Mouse (Mus musculus) MEL (cell line): ENCODE data around the gene Tapbp. TPM values are rescaled to one million over a fixed set of nuclear protein-coding genes. Genes with fewer than 3 reads are reported as not detected.
A peak's percentile ranks its signal among the peaks of the same experiment; 100 is the strongest.

Experiments
- DNase-seq: peaks from one replicate; pipeline ENCODE4 v3.0.0; 2011; ENCODE audit warnings: low read depth, low spot score
- H3K27ac ChIP-seq: 2 replicates; pipeline ENCODE4 v1.5.1; 2012; ENCODE audit warnings: low read depth, mild to moderate bottlenecking, control low read depth, low read length, moderate library complexity; ENCODE audit not compliant: control insufficient read depth
- H3K27me3 ChIP-seq, 2 experiments: fragments of 150-350 bp in 1 of 2; sonication (generic) in 1 of 2; 2 replicates each; pipeline ENCODE4 v1.6.1; 2012; ENCODE audit warnings: low read length in 2 of 2, mild to moderate bottlenecking in 2 of 2, improper control_type of control experiment in 1 of 2, moderate library complexity in 1 of 2; ENCODE audit not compliant: insufficient read depth in 2 of 2, control insufficient read depth in 1 of 2
- H3K36me3 ChIP-seq, 2 experiments: 2 replicates each; pipeline ENCODE4 v1.6.1; 2012 to 2014; ENCODE audit warnings: low read length in 2 of 2, improper control_type of control experiment in 1 of 2, inconsistent platforms in 1 of 2, mild to moderate bottlenecking in 1 of 2; ENCODE audit not compliant: insufficient read depth in 2 of 2, control insufficient read depth in 1 of 2
- H3K4me1 ChIP-seq, 2 experiments: fragments of 150-350 bp in 1 of 2; sonication (generic) in 1 of 2; 2 replicates each; pipeline ENCODE4 v1.6.1; 2012; ENCODE audit warnings: low read length in 2 of 2, improper control_type of control experiment in 1 of 2, mild to moderate bottlenecking in 1 of 2; ENCODE audit not compliant: insufficient read depth in 2 of 2, control insufficient read depth in 1 of 2
- H3K4me3 ChIP-seq, 2 experiments: fragments of 150-350 bp in 1 of 2; sonication (generic) in 1 of 2; 2 replicates each; pipeline ENCODE4 v1.5.1; 2012; ENCODE audit warnings: low read depth in 2 of 2, low read length in 2 of 2, mild to moderate bottlenecking in 2 of 2, moderate library complexity in 2 of 2, control low read depth in 1 of 2, improper control_type of control experiment in 1 of 2; ENCODE audit not compliant: control insufficient read depth in 1 of 2, insufficient read depth in 1 of 2
- H3K79me2 ChIP-seq: 2 replicates; pipeline ENCODE4 v1.6.1; 2012; ENCODE audit warnings: mild to moderate bottlenecking, low read length, moderate library complexity; ENCODE audit not compliant: control insufficient read depth, poor library complexity, insufficient read depth
- H3K9ac ChIP-seq: 2 replicates; pipeline ENCODE4 v1.6.1; 2012; ENCODE audit warnings: low read depth, mild to moderate bottlenecking, control low read depth, low read length, moderate library complexity; ENCODE audit not compliant: control insufficient read depth, poor library complexity, severe bottlenecking
- H3K9me3 ChIP-seq: fragments of 150-350 bp; sonication (generic); replicated peaks from 2 replicates; pipeline ENCODE4 v1.6.1; 2012; ENCODE audit warnings: mild to moderate bottlenecking, low read length, improper control_type of control experiment, moderate library complexity; ENCODE audit not compliant: insufficient read depth
- BHLHE40 ChIP-seq: IDR thresholded peaks from 2 replicates; pipeline ENCODE4 v1.6.1; 2012; ENCODE audit warnings: low read depth, mild to moderate bottlenecking, inconsistent platforms, low read length, improper control_type of control experiment, borderline replicate concordance
- CTCF ChIP-seq, 3 experiments: IDR thresholded peaks in 2 of 3; conservative IDR thresholded peaks in 1 of 3; 2 replicates each; pipeline ENCODE4 v1.5.1; 2011 to 2012; ENCODE audit warnings: low read length in 3 of 3, low read depth in 2 of 3, mild to moderate bottlenecking in 2 of 3, improper control_type of control experiment in 1 of 3, inconsistent platforms in 1 of 3, mixed read lengths in 1 of 3, moderate library complexity in 1 of 3; ENCODE audit not compliant: control insufficient read depth in 1 of 3, insufficient read depth in 1 of 3, poor library complexity in 1 of 3, severe bottlenecking in 1 of 3
- ELF1 ChIP-seq: IDR thresholded peaks from 2 replicates; pipeline ENCODE4 v1.6.1; 2014; ENCODE audit warnings: low read depth, mild to moderate bottlenecking, inconsistent platforms, low read length, improper control_type of control experiment, moderate library complexity
- EP300 ChIP-seq, 2 experiments: IDR thresholded peaks; 2 replicates each; pipeline ENCODE4 v1.6.1; 2011; ENCODE audit warnings: improper control_type of control experiment in 2 of 2, low read length in 2 of 2, low read depth in 1 of 2, mild to moderate bottlenecking in 1 of 2
- HCFC1 ChIP-seq: IDR thresholded peaks from 2 replicates; pipeline ENCODE4 v1.6.1; 2012; ENCODE audit warnings: low read depth, mild to moderate bottlenecking, inconsistent platforms, low read length, improper control_type of control experiment, moderate library complexity
- JUND ChIP-seq: IDR thresholded peaks from 2 replicates; pipeline ENCODE4 v1.6.1; 2011; ENCODE audit warnings: low read depth, mild to moderate bottlenecking, improper control_type of control experiment, low read length
- MAFK ChIP-seq: IDR thresholded peaks from 2 replicates; pipeline ENCODE4 v1.6.1; 2011; ENCODE audit warnings: low read depth, mild to moderate bottlenecking, low read length, improper control_type of control experiment, borderline replicate concordance
- MAX ChIP-seq: IDR thresholded peaks from 2 replicates; pipeline ENCODE4 v1.6.1; 2011; ENCODE audit warnings: low read length, improper control_type of control experiment
- MAZ ChIP-seq: IDR thresholded peaks from 2 replicates; pipeline ENCODE4 v1.6.1; 2012; ENCODE audit warnings: low read depth, mild to moderate bottlenecking, inconsistent platforms, low read length, improper control_type of control experiment
- MEF2A ChIP-seq: IDR thresholded peaks from 2 replicates; pipeline ENCODE4 v1.6.1; 2014; ENCODE audit warnings: low read depth, mild to moderate bottlenecking, inconsistent platforms, low read length, improper control_type of control experiment; ENCODE audit not compliant: poor library complexity, insufficient replicate concordance, severe bottlenecking; ENCODE audit errors: extremely low read depth
- MYB ChIP-seq: IDR thresholded peaks from 2 replicates; pipeline ENCODE4 v1.6.1; 2011; ENCODE audit warnings: mild to moderate bottlenecking, low read depth, low read length, improper control_type of control experiment
- NELFE ChIP-seq: IDR thresholded peaks from 2 replicates; pipeline ENCODE4 v1.6.1; 2011; ENCODE audit warnings: low read depth, low read length, improper control_type of control experiment
- NRF1 ChIP-seq: IDR thresholded peaks from 2 replicates; pipeline ENCODE4 v1.6.1; 2014; ENCODE audit warnings: low read depth, mild to moderate bottlenecking, inconsistent platforms, low read length, improper control_type of control experiment, moderate library complexity; ENCODE audit not compliant: poor library complexity, insufficient read depth, severe bottlenecking
- RAD21 ChIP-seq: IDR thresholded peaks from 2 replicates; pipeline ENCODE4 v1.6.1; 2011; ENCODE audit warnings: mild to moderate bottlenecking, low read depth, low read length, improper control_type of control experiment
- RCOR1 ChIP-seq: IDR thresholded peaks from 2 replicates; pipeline ENCODE4 v1.6.1; 2012; ENCODE audit warnings: low read depth, mild to moderate bottlenecking, inconsistent platforms, low read length, improper control_type of control experiment
- SIN3A ChIP-seq: IDR thresholded peaks from 2 replicates; pipeline ENCODE4 v1.6.1; 2012; ENCODE audit warnings: low read length, improper control_type of control experiment, inconsistent platforms
- TCF12 ChIP-seq: IDR thresholded peaks from 2 replicates; pipeline ENCODE4 v1.6.1; 2014; ENCODE audit warnings: low read depth, mild to moderate bottlenecking, inconsistent platforms, low read length, improper control_type of control experiment, moderate library complexity
- USF2 ChIP-seq, 2 experiments: IDR thresholded peaks; 2 replicates each; pipeline ENCODE4 v1.6.1; 2011 to 2012; ENCODE audit warnings: improper control_type of control experiment in 2 of 2, low read length in 2 of 2, borderline replicate concordance in 1 of 2, inconsistent platforms in 1 of 2, low read depth in 1 of 2, mild to moderate bottlenecking in 1 of 2; ENCODE audit not compliant: insufficient read depth in 1 of 2
- ZC3H11A ChIP-seq: IDR thresholded peaks from 2 replicates; pipeline ENCODE4 v1.6.1; 2012; ENCODE audit warnings: low read depth, mild to moderate bottlenecking, inconsistent platforms, low read length, improper control_type of control experiment
- ZKSCAN1 ChIP-seq: IDR thresholded peaks from 2 replicates; pipeline ENCODE4 v1.6.1; 2012; ENCODE audit warnings: low read depth, mild to moderate bottlenecking, inconsistent platforms, low read length, improper control_type of control experiment, moderate library complexity
- ZMIZ1 ChIP-seq: IDR thresholded peaks from 2 replicates; pipeline ENCODE4 v1.6.1; 2012; ENCODE audit warnings: low read depth, mild to moderate bottlenecking, inconsistent platforms, low read length, improper control_type of control experiment, moderate library complexity
- ZNF384 ChIP-seq: IDR thresholded peaks from 2 replicates; pipeline ENCODE4 v1.6.1; 2012; ENCODE audit warnings: low read depth, mild to moderate bottlenecking, inconsistent platforms, low read length, improper control_type of control experiment
- polyA plus RNA-seq, 2 experiments: library from polyadenylated mRNA; stranded (reverse) in 1 of 2; unstranded in 1 of 2; fragments of >175 nt in 1 of 2; fragments of >200 nt in 1 of 2; gene quantifications; 2 replicates each; pipeline versions ENCODE4 v1.2.1 to v1.2.4; 2012; ENCODE audit warnings: low replicate concordance in 2 of 2, low read depth in 1 of 2; ENCODE audit not compliant: insufficient read length in 2 of 2, insufficient read depth in 1 of 2, missing spikeins in 1 of 2
- total RNA-seq: library from RNA; depleted of rRNA; stranded (reverse); fragments of 300-350 nt; gene quantifications from 2 replicates; pipeline ENCODE4 v1.2.3, GENCODE M21; 2012

The Tapbp gene
- total and polyA plus RNA-seq, 3 experiments = 24.3 to 33.3 TPM; not detected in 1

GRCm38 (mm10) chr17:33920282-33921097 is 4.8 kb downstream of the Tapbp start (continued):
- TF ChIP-seq ZMIZ1 = no peak
- peak; percentile 66 for TF ChIP-seq RAD21
- no peak for TF ChIP-seq NRF1
- TF ChIP-seq ZC3H11A = peak; percentile 31
- TF ChIP-seq SIN3A = peak; percentile 82
- 0 out of 2 replicates have a peak, but pooled peaks have one; percentile 47 for TF ChIP-seq JUND
- TF ChIP-seq USF2 (IDR thresholded peaks at IDR 0.05; ENCODE audit: borderline replicate concordance in 1 of 2, insufficient read depth in 1 of 2, low read depth in 1 of 2, low read length in 2 of 2) = no peak
- peak; percentile 59; the same call in 1 of the 2 replicates for TF ChIP-seq MAX
- peak; percentile 17; the same call in 1 of the 2 replicates for TF ChIP-seq ZNF384
- TF ChIP-seq EP300 (IDR thresholded peaks at IDR 0.05; ENCODE audit: low read depth in 1 of 2, low read length in 2 of 2) = peak in 1 of 2 experiments; percentile 27; a peak in 1 of 4 replicates
- no peak for TF ChIP-seq RCOR1
- TF ChIP-seq MYB = no peak
- peak; percentile 48; the same call in 1 of the 2 replicates for TF ChIP-seq HCFC1
- TF ChIP-seq ZKSCAN1 = no peak
- TF ChIP-seq TCF12 = peak; percentile 24; the same call in 1 of the 2 replicates
- TF ChIP-seq ELF1 = no peak
- TF ChIP-seq MEF2A = no peak

- no peak overlapping the region for H3K4me3 ChIP-seq
These were observed 5.7 kb downstream of the Tapbp start for GRCm38 (mm10) chr17:33921361-33921760.

More at GRCm38 (mm10) chr17:33921361-33921760, 5.7 kb downstream of the Tapbp start:
- peaks cover 7% of the 10 kb centered on the region for H3K79me2 ChIP-seq
- H3K9ac ChIP-seq = no peak overlapping the region
- H3K27me3 ChIP-seq = no peaks in the 10 kb centered on the region
- no peaks in the 10 kb centered on the region for H3K9me3 ChIP-seq
- H3K27ac ChIP-seq = no peak overlapping the region
- TF ChIP-seq MEF2A = no peak
- no peak for TF ChIP-seq ELF1
- no peak for TF ChIP-seq RCOR1
- no peak for TF ChIP-seq MAFK
- TF ChIP-seq MAZ = no peak
- TF ChIP-seq CTCF (IDR thresholded peaks at IDR 0.05 in 2 of 3, conservative IDR thresholded peaks at IDR 0.05 in 1 of 3; ENCODE audit: control insufficient read depth in 1 of 3, insufficient read depth in 1 of 3, low read depth in 2 of 3, low read length in 3 of 3, poor library complexity in 1 of 3, severe bottlenecking in 1 of 3) = no peak
- TF ChIP-seq EP300 (IDR thresholded peaks at IDR 0.05; ENCODE audit: low read depth in 1 of 2, low read length in 2 of 2) = no peak
- TF ChIP-seq NELFE = no peak
- TF ChIP-seq BHLHE40 = no peak
- no peak for TF ChIP-seq SIN3A
- no peak for DNase-seq
- peaks cover 0 to 8% of the 10 kb centered on the region in 2 experiments; a peak in 2 of 4 replicates for H3K36me3 ChIP-seq
- peaks cover 2 to 27% of the 10 kb centered on the region in 2 experiments for H3K4me1 ChIP-seq
